Mouse (Mus musculus) kidney, adult 11 months (tissue): ENCODE measurements around the gene Dnah7c.
"Not testable (repeated sequence)": the region's sequence is repeated elsewhere in the genome, so short reads cannot be mapped to it uniquely, and the experiment has no call there.

ENCODE experiments used
- DNase-seq: peaks from one replicate; pipeline ENCODE4 v3.0.0; 2022

Gene Dnah7c

GRCm38 (mm10) chr1:46733405-46734106 lies 308.2 kb downstream of the Dnah7c start:
- not testable (repeated sequence) for DNase-seq

- DNase-seq = not testable (repeated sequence)
These were observed 309.1 kb downstream of the Dnah7c start for GRCm38 (mm10) chr1:46734455-46734854.

GRCm38 (mm10) chr1:46764600-46764999 lies 339.2 kb downstream of the Dnah7c start:
- DNase-seq = not testable (repeated sequence)

GRCm38 (mm10) chr1:46769318-46769717 lies 343.9 kb downstream of the Dnah7c start:
- DNase-seq = not testable (repeated sequence)

- not testable (repeated sequence) for DNase-seq
These were observed 344.8 kb downstream of the Dnah7c start for GRCm38 (mm10) chr1:46770077-46770695.

- DNase-seq = not testable (repeated sequence)
These were observed 356.8 kb downstream of the Dnah7c start for GRCm38 (mm10) chr1:46782227-46782626.

GRCm38 (mm10) chr1:46805074-46805473 lies 379.7 kb downstream of the Dnah7c start:
- no peak for DNase-seq

- DNase-seq = not testable (repeated sequence)
These were observed 383.2 kb downstream of the Dnah7c start for GRCm38 (mm10) chr1:46808630-46809029.

GRCm38 (mm10) chr1:46817934-46818333 lies 392.5 kb downstream of the Dnah7c start:
- DNase-seq = no peak

- no peak for DNase-seq
These were observed 397.0 kb downstream of the Dnah7c start for GRCm38 (mm10) chr1:46822256-46822972.

GRCm38 (mm10) chr1:46830066-46830843 lies 404.9 kb downstream of the Dnah7c start:
- DNase-seq = no peak

- no peak for DNase-seq
These were observed 406.5 kb downstream of the Dnah7c start for GRCm38 (mm10) chr1:46831927-46832326.

- no peak for DNase-seq
These were observed 418.0 kb downstream of the Dnah7c start for GRCm38 (mm10) chr1:46843406-46843805.

- DNase-seq = no peak
These were observed 418.9 kb downstream of the Dnah7c start for GRCm38 (mm10) chr1:46844281-46844680.

- DNase-seq = no peak
These were observed 419.8 kb downstream of the Dnah7c start for GRCm38 (mm10) chr1:46845221-46845620.

- peak; percentile 67 for DNase-seq
These were observed 424.4 kb downstream of the Dnah7c start for GRCm38 (mm10) chr1:46849758-46850157.

- no peak for DNase-seq
These were observed 426.2 kb downstream of the Dnah7c start for GRCm38 (mm10) chr1:46851586-46851985.

GRCm38 (mm10) chr1:46852216-46852599 lies 426.8 kb downstream of the Dnah7c start:
- DNase-seq = no peak

- peak; percentile 52 for DNase-seq
These were observed 427.3 kb downstream of the Dnah7c start for GRCm38 (mm10) chr1:46852600-46853272.

GRCm38 (mm10) chr1:46853317-46854035 lies 428.1 kb downstream of the Dnah7c start:
- peak; percentile 96 for DNase-seq

- no peak for DNase-seq
These were observed 428.9 kb downstream of the Dnah7c start for GRCm38 (mm10) chr1:46854036-46854900.
